Mouse (Mus musculus) embryonic fibroblast, embryonic 13.5 days (primary cell): ENCODE data around the gene Zfp810.

Experiments used
- CTCF ChIP-seq: IDR thresholded peaks from 2 replicates; pipeline ENCODE4 v1.5.1; 2011; ENCODE audit warnings: mild to moderate bottlenecking, control low read depth, low read length, moderate library complexity, borderline replicate concordance; ENCODE audit not compliant: insufficient read depth
- POLR2A ChIP-seq: IDR thresholded peaks from 2 replicates; pipeline ENCODE4 v1.6.1; 2011; ENCODE audit warnings: low read depth, mild to moderate bottlenecking, control low read depth, low read length, moderate library complexity

GRCm38 (mm10) chr9:22278733-22279132 is 28.7 kb downstream of the Zfp810 start:
- no peak for TF ChIP-seq POLR2A
- TF ChIP-seq CTCF: no peak
